Mouse (Mus musculus) liver, postnatal 0 days (tissue): ENCODE results near the gene Trib2. TPM values are rescaled to one million over a fixed set of nuclear protein-coding genes. Genes with fewer than 3 reads are reported as not detected.

ENCODE experiments used
- ATAC-seq: fragments of 200-750 bp; cut with Nextera tagmentation; 2 replicates; pipeline ENCODE4 v1.8.0; 2017; ENCODE audit warnings: mild to moderate bottlenecking, moderate library complexity
- DNase-seq: peaks from one replicate; pipeline ENCODE4 v3.0.0-alpha.2; 2016
- H3K27ac ChIP-seq: fragments of 300-500 bp; sonication (generic); 2 replicates; pipeline ENCODE4 v1.5.1; 2014; ENCODE audit warnings: antibody characterized with exemption, moderate library complexity, mild to moderate bottlenecking, low read depth
- H3K27me3 ChIP-seq: fragments of 300-500 bp; sonication (generic); 2 replicates; pipeline ENCODE4 v1.6.1; 2014; ENCODE audit warnings: low read length, control low read depth, mixed read lengths; ENCODE audit not compliant: insufficient read depth
- H3K36me3 ChIP-seq: fragments of 300-500 bp; sonication (generic); replicated peaks from 2 replicates; pipeline ENCODE4 v1.6.1; 2014; ENCODE audit warnings: mild to moderate bottlenecking, control low read depth, low read length, moderate library complexity, mixed read lengths; ENCODE audit not compliant: insufficient read depth
- H3K4me1 ChIP-seq: fragments of 300-500 bp; sonication (generic); 2 replicates; pipeline ENCODE4 v1.6.1; 2014; ENCODE audit warnings: antibody characterized with exemption, mild to moderate bottlenecking, control low read depth; ENCODE audit not compliant: insufficient read depth
- H3K4me2 ChIP-seq: fragments of 300-500 bp; sonication (generic); 2 replicates; pipeline ENCODE4 v1.6.1; 2014; ENCODE audit warnings: low read depth, mild to moderate bottlenecking, low read length, moderate library complexity, mixed read lengths
- H3K4me3 ChIP-seq: fragments of 300-500 bp; sonication (generic); 2 replicates; pipeline ENCODE4 v1.5.1; 2014; ENCODE audit warnings: low read depth, low read length
- H3K9ac ChIP-seq: fragments of 300-500 bp; sonication (generic); replicated peaks from 2 replicates; pipeline ENCODE4 v1.6.1; 2014; ENCODE audit warnings: mild to moderate bottlenecking, moderate library complexity
- H3K9me3 ChIP-seq: fragments of 300-500 bp; sonication (generic); 2 replicates; pipeline ENCODE4 v1.6.1; 2016; ENCODE audit warnings: mild to moderate bottlenecking, control low read depth, low read length, mixed read lengths
- CTCF ChIP-seq: sonication (generic); IDR thresholded peaks from 2 replicates; pipeline ENCODE4 v1.5.1; 2016; ENCODE audit warnings: antibody characterized with exemption, low read depth
- EP300 ChIP-seq: IDR thresholded peaks from 2 replicates; pipeline ENCODE4 v1.6.1; 2016; ENCODE audit warnings: antibody characterized with exemption, low read depth, mild to moderate bottlenecking
- WGBS: fragments of 180-500 bp; shearing (Covaris S2); extraction: QIAGEN DNeasy Blood & Tissue Kit; methylation state at CpG from one replicate; pipeline ENCODE4 v1.1.7; 2014; ENCODE audit not compliant: insufficient replicate concordance; 5-methylcytosine and 5-hydroxymethylcytosine counted together
- polyA plus RNA-seq: library from polyadenylated mRNA; unstranded; fragments of >200 nt; fragmentation: Nextera tagmentation; extraction: Ambion mirVana; gene quantifications from 2 replicates; pipeline ENCODE4 v1.2.1, GENCODE M21; 2015

Trib2 gene
- polyA plus RNA-seq: 2.6 TPM in 2 replicates

- WGBS: under 1% methylated on average over 47 of the region's 50 CpGs
- H3K27ac ChIP-seq: peak within 1 kb of the TSS; percentile 64
These were observed at the start of gene Trib2 for GRCm38 (mm10) chr12:15816740-15817178. TSS of gene Trib2 (minus strand) at chr12:15816922.

DNA sequence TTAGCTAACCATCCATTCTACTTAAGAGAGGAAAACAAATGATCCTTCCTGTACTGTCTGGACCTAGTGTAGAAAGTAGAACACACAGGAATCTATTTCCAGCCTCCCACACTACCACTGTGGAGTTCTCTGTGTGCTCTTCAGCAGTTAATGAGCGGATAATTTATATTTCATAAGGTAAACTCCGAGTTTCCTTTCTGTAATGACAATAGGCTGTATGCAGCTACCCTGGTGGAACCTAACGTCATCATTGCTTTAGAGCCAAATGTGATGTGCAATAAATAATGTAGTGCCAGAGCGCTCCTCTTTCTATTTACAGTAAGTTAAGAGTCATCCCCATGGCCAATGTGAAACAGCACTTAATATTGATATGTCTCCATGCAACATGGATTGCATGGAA, 41.3 kb upstream of the Trib2 start:
- Histone ChIP-seq H3K4me3 (no peak overlapping the region), H3K4me1 (no peaks in the 10 kb centered on the region), H3K27ac (no peak overlapping the region), H3K36me3 (no peaks in the 10 kb centered on the region), H3K4me2 (no peak overlapping the region), H3K27me3 (no peaks in the 10 kb centered on the region), H3K9ac (no peak overlapping the region), H3K9me3 (no peaks in the 10 kb centered on the region)
- WGBS: 75% methylated on average over 4 of the region's 4 CpGs
- no peak for ATAC-seq
- DNase-seq: no peak
- TF ChIP-seq CTCF: no peak
- no peak for TF ChIP-seq EP300

More at GRCm38 (mm10) chr12:15816740-15817178, at the start of gene Trib2:
- Histone ChIP-seq H3K27me3 (peaks cover 9% of the 10 kb centered on the region), H3K36me3 (no peaks in the 10 kb centered on the region), H3K9ac (peak within 1 kb of the TSS; percentile 67), H3K4me3 (peak within 1 kb of the TSS; percentile 67), H3K4me1 (peaks cover 5% of the 10 kb centered on the region), H3K9me3 (no peaks in the 10 kb centered on the region), H3K4me2 (peak within 1 kb of the TSS; percentile 90)
- DNase-seq (peak; percentile 91), ATAC-seq (peak; percentile 96)
- TF ChIP-seq CTCF: peak; percentile 57
- TF ChIP-seq EP300: no peak

- H3K36me3 ChIP-seq: no peaks in the 10 kb centered on the region
- H3K27me3 ChIP-seq: no peaks in the 10 kb centered on the region
- no peak overlapping the region for H3K9ac ChIP-seq
- H3K9me3 ChIP-seq: no peaks in the 10 kb centered on the region
- TF ChIP-seq CTCF (no peak), EP300 (no peak)
- H3K4me2 ChIP-seq: no peak overlapping the region
- H3K4me1 ChIP-seq: no peaks in the 10 kb centered on the region
- no peak for ATAC-seq
- no peak overlapping the region for H3K27ac ChIP-seq
- no peak overlapping the region for H3K4me3 ChIP-seq
- DNase-seq: no peak
- WGBS: 70% methylated on average over 5 of the region's 5 CpGs
These were observed 39.2 kb upstream of the Trib2 start for GRCm38 (mm10) chr12:15855891-15856290.

DNA sequence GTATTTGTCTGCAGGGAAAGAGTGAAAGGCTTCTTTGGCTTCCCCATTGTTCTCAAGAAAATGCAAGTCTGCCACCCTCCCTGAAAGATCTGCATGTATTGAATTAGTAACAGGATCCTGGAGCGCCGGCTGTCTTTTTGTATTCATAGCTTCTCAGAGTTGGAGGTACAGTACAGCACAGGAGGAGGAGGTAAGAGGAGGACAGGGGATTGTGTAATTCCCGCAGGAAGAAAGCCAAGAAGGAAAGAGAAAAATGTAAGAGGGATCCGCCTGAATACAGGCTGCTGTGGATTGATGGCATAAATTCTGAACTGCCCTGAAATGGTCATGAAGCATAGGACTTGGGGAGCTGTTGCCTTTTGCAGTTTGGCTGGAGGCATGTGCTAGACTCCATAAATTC, 36.1 kb upstream of the Trib2 start:
- H3K9ac ChIP-seq: no peak overlapping the region
- no peaks in the 10 kb centered on the region for H3K4me1 ChIP-seq
- H3K4me2 ChIP-seq: no peak overlapping the region
- no peak overlapping the region for H3K27ac ChIP-seq
- WGBS: 70% methylated on average over 4 of the region's 4 CpGs
- no peaks in the 10 kb centered on the region for H3K9me3 ChIP-seq
- no peak for ATAC-seq
- no peaks in the 10 kb centered on the region for H3K27me3 ChIP-seq
- no peak for TF ChIP-seq CTCF
- TF ChIP-seq EP300: no peak
- no peak overlapping the region for H3K4me3 ChIP-seq
- no peak for DNase-seq
- no peaks in the 10 kb centered on the region for H3K36me3 ChIP-seq

DNA sequence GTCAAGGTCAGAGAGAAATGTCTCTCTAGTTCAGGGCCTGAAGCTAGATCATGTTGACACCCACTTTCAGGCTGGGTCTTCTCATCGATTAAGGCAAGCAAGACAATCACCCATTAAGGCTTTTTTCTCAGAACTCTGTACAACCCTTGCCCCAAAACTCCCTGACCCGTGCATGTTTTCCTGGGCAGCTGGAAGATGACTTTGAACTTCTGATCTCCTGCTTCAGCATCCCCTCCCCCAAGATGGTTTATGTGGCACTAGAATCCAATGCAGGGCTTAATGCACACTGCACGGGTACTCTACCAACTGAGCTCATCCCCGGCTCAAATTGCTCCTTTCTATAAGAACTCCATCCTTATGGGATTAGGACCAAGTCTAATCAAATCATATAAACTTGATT, 35.3 kb upstream of the Trib2 start:
- no peak overlapping the region for H3K9ac ChIP-seq
- no peak for TF ChIP-seq EP300
- no peak for TF ChIP-seq CTCF
- H3K9me3 ChIP-seq: no peaks in the 10 kb centered on the region
- no peaks in the 10 kb centered on the region for H3K4me1 ChIP-seq
- no peaks in the 10 kb centered on the region for H3K36me3 ChIP-seq
- H3K4me3 ChIP-seq: no peak overlapping the region
- no peaks in the 10 kb centered on the region for H3K27me3 ChIP-seq
- no peak for ATAC-seq
- no peak overlapping the region for H3K27ac ChIP-seq
- 72% methylated on average over 4 of the region's 4 CpGs for WGBS
- DNase-seq: no peak
- H3K4me2 ChIP-seq: no peak overlapping the region

- Histone ChIP-seq H3K36me3 (no peaks in the 10 kb centered on the region), H3K9ac (no peak overlapping the region), H3K27me3 (no peaks in the 10 kb centered on the region), H3K27ac (no peak overlapping the region), H3K9me3 (no peaks in the 10 kb centered on the region), H3K4me3 (no peak overlapping the region), H3K4me2 (no peak overlapping the region), H3K4me1 (no peaks in the 10 kb centered on the region)
- ATAC-seq (no peak), DNase-seq (no peak)
- 59% methylated on average over 8 of the region's 8 CpGs for WGBS
- TF ChIP-seq EP300: no peak
- TF ChIP-seq CTCF: no peak
These were observed 33.7 kb upstream of the Trib2 start for GRCm38 (mm10) chr12:15850441-15850895.

DNA sequence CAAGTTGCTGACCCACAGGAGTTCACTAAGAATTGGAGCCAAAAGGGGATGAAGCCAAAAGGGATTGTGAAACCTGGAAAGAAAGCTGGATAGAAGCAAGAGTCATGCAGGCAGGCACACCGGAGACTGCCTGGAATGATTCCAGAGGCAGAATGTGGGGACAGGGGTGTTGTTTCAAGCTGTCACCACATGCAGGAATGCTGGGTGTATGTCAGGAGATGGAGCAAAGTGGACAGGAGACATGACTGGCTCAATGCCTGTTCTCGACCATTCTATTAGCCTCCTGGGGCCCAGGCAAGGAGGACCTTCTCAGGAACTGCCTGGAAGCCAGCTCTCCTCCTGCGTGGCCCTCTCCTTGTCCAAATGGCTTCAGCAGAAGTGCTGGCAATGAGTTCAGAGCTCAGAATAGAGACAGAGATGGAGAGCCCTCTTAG, 33.2 kb upstream of the Trib2 start:
- Histone ChIP-seq H3K27me3 (no peaks in the 10 kb centered on the region), H3K4me3 (no peak overlapping the region), H3K36me3 (no peaks in the 10 kb centered on the region), H3K4me2 (no peak overlapping the region), H3K27ac (no peak overlapping the region), H3K9me3 (no peaks in the 10 kb centered on the region), H3K4me1 (no peaks in the 10 kb centered on the region), H3K9ac (no peak overlapping the region)
- no peak for ATAC-seq
- TF ChIP-seq CTCF (no peak), EP300 (no peak)
- WGBS: 60% methylated on average over 3 of the region's 3 CpGs
- DNase-seq: no peak
